Mouse (Mus musculus) heart, adult 2 months (tissue): ENCODE measurements around the gene Atg13. TPM values are rescaled to one million over a fixed set of nuclear protein-coding genes. Genes with fewer than 3 reads are reported as not detected.

Source experiments
- DNase-seq, 2 experiments: peaks; one replicate each; pipeline ENCODE4 v3.0.0; 2021
- H3K27ac ChIP-seq: fragments of 200-600 bp; 2 replicates; pipeline ENCODE4 v1.8.1; 2022
- H3K27me3 ChIP-seq: fragments of 200-500 bp; 2 replicates; pipeline ENCODE4 v1.6.1; 2012; ENCODE audit warnings: mild to moderate bottlenecking, low read length, inconsistent platforms, mixed read lengths; ENCODE audit not compliant: control insufficient read depth, insufficient read depth
- H3K36me3 ChIP-seq: fragments of 200-500 bp; 2 replicates; pipeline ENCODE4 v1.6.1; 2012; ENCODE audit warnings: low read length, inconsistent platforms; ENCODE audit not compliant: control insufficient read depth, insufficient read depth
- H3K4me1 ChIP-seq: fragments of 200-500 bp; 2 replicates; pipeline ENCODE4 v1.6.1; 2011; ENCODE audit warnings: low read length; ENCODE audit not compliant: control insufficient read depth, insufficient read depth
- H3K4me3 ChIP-seq: fragments of 200-600 bp; 2 replicates; pipeline ENCODE4 v1.8.1; 2022
- H3K79me2 ChIP-seq: fragments of 200-500 bp; replicated peaks from 2 replicates; pipeline ENCODE4 v1.6.1; 2012; ENCODE audit warnings: mild to moderate bottlenecking, inconsistent platforms, low read length, moderate library complexity, mixed read lengths; ENCODE audit not compliant: control insufficient read depth, insufficient read depth
- H3K9ac ChIP-seq: fragments of 200-500 bp; 2 replicates; pipeline ENCODE4 v1.6.1; 2012; ENCODE audit warnings: low read depth, mild to moderate bottlenecking, control low read depth, inconsistent platforms, low read length, mixed read lengths
- CTCF ChIP-seq: fragments of 200-600 bp; IDR thresholded peaks from 2 replicates; pipeline ENCODE4 v1.8.1; 2022; ENCODE audit warnings: antibody characterized with exemption, mild to moderate bottlenecking, moderate library complexity
- EP300 ChIP-seq: fragments of 200-500 bp; IDR thresholded peaks from 2 replicates; pipeline ENCODE4 v1.6.1; 2011; ENCODE audit warnings: low read depth, low read length, control low read depth; ENCODE audit not compliant: insufficient read depth
- POLR2A ChIP-seq: fragments of 200-500 bp; IDR thresholded peaks from 2 replicates; pipeline ENCODE4 v1.6.1; 2011; ENCODE audit warnings: mild to moderate bottlenecking, low read depth, low read length, control low read depth; ENCODE audit not compliant: insufficient read depth
- WGBS: fragments of 180-500 bp; shearing (Covaris S2); methylation state at CpG from one replicate; pipeline ENCODE4 v1.1.7; 2018; 5-methylcytosine and 5-hydroxymethylcytosine counted together
- intact Hi-C: fragments of 180-260 bp; cut with DNase I; formaldehyde crosslinking; loops from one replicate; pipeline ENCODE4 v1.15.1; 2025
- long read RNA-seq: library from polyadenylated mRNA; stranded (forward); transcript quantifications from one replicate; pipeline ENCODE4 v2.0.0, GENCODE M21; 2021
- polyA plus RNA-seq: library from polyadenylated mRNA; depleted of rRNA; stranded (reverse); fragments of >200 nt; gene quantifications from 2 replicates; pipeline ENCODE4 v1.2.3, GENCODE M21; 2012; rRNA removed
- total RNA-seq, 2 experiments: library from RNA; stranded (reverse); gene quantifications; 2 replicates each; pipeline ENCODE4 v1.2.3; 2021

Gene Atg13
- total RNA-seq = 10 to 100 TPM; 43.1 to 54.1 TPM
- 66.4 and 87.7 TPM in 2 replicates for polyA plus RNA-seq
- long read RNA-seq, partial matches to known transcripts = 4 of 35 reads
- long read RNA-seq, other reads (novel, unspliced or antisense) = 29 of 35 reads

GRCm38 (mm10) chr2:91710272-91711234 is at the start of gene Atg13, which contains the start of gene Harbi1:
Gene Atg13 (minus strand): TSS chr2:91710576.
Gene Harbi1 (plus strand): TSS chr2:91710852.
- peaks cover 4% of the 10 kb centered on the region for H3K79me2 ChIP-seq
- peaks cover 4% of the 10 kb centered on the region for H3K4me1 ChIP-seq
- H3K27ac ChIP-seq = peak within 1 kb of the TSS; percentile 98
- under 1% methylated on average over 66 of the region's 66 CpGs for WGBS
- H3K4me3 ChIP-seq = peak within 1 kb of the TSS; percentile 91
- TF ChIP-seq CTCF = no peak
- TF ChIP-seq POLR2A = peak; percentile 85
- TF ChIP-seq EP300 = 0 out of 2 replicates have a peak, but pooled peaks have one; percentile 34
- peak; percentile 94 to 95 for DNase-seq
- no peaks in the 10 kb centered on the region for H3K27me3 ChIP-seq
- intact Hi-C loops = loop anchor here (1.0 kb wide), 2 partner anchors 20 to 60 kb away; partner anchors contain the start of gene Ambra1
- peaks cover 5% of the 10 kb centered on the region for H3K36me3 ChIP-seq
- H3K9ac ChIP-seq = peak within 1 kb of the TSS; percentile 76

GRCm38 (mm10) chr2:91749811-91750261 is 39.5 kb upstream of the Atg13 start:
- TF ChIP-seq EP300 (no peak), CTCF (no peak), POLR2A (no peak)
- Histone ChIP-seq H3K27ac (peak overlapping the region; percentile 15), H3K4me3 (no peak overlapping the region), H3K9ac (no peak overlapping the region), H3K36me3 (peaks cover 14% of the 10 kb centered on the region), H3K79me2 (no peaks in the 10 kb centered on the region; the same call in 1 of the 2 replicates), H3K4me1 (peaks cover 3% of the 10 kb centered on the region), H3K27me3 (no peaks in the 10 kb centered on the region)
- intact Hi-C loops = no loop called here
- 27% methylated on average over 2 of the region's 2 CpGs for WGBS
- DNase-seq = peak; percentile 68 to 76

DNA sequence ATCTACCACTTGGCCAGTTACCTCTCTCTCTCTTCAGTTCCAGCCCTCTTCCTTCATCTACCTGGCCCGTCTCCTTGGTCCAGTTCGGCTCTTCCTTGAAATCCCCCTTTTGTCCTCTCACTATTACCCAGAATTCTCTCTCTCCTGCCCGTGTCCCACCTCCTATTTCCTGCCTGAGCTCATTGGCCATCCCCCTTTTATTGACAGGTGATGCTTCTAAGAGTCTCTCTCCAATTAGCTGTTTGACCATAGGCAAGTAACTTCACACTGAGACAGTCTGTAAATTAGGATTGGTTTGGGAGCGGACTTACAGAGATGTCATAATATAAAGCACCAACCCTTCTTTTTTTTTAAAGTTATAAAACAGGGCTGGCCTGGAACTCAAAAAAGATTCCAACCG is 34.3 kb upstream of the Atg13 start:
- Histone ChIP-seq H3K27ac (no peak overlapping the region), H3K36me3 (no peaks in the 10 kb centered on the region; the same call in 1 of the 2 replicates), H3K79me2 (peaks cover under 1% of the 10 kb centered on the region; the same call in 1 of the 2 replicates), H3K4me3 (no peak overlapping the region), H3K4me1 (peaks cover 2% of the 10 kb centered on the region), H3K27me3 (no peaks in the 10 kb centered on the region), H3K9ac (no peak overlapping the region)
- TF ChIP-seq EP300 = no peak
- no peak for TF ChIP-seq CTCF
- no peak for TF ChIP-seq POLR2A
- DNase-seq = no peak
- intact Hi-C loops = no loop called here
- WGBS = 89% methylated on average over 5 of the region's 5 CpGs

DNA sequence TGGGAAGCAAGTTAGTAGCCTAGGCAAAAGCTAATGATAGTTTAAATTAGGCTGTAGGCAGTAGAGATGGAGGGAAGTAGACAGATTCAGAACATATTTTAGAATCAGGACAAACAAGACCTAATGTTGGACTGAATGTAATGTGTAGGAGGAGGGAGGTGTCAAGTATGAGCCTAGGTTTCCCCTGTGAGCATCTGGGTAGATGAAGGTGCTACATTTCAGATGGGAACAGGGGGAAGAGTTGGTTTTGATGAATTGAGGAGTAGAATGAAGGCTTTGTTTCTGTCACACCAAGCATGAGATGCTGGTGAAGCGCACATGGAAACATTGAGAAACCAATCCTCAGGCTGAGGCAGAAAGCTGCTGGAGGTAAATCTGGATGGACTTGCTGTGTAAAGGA is 29.2 kb upstream of the Atg13 start:
- H3K4me3 ChIP-seq = no peak overlapping the region
- intact Hi-C loops = no loop called here
- peaks cover 10% of the 10 kb centered on the region; the same call in 1 of the 2 replicates for H3K79me2 ChIP-seq
- TF ChIP-seq CTCF (no peak), POLR2A (no peak), EP300 (no peak)
- no peak overlapping the region for H3K9ac ChIP-seq
- H3K4me1 ChIP-seq = peaks cover 2% of the 10 kb centered on the region
- DNase-seq = no peak
- no peak overlapping the region for H3K27ac ChIP-seq
- H3K27me3 ChIP-seq = no peaks in the 10 kb centered on the region
- no peaks in the 10 kb centered on the region; the same call in 1 of the 2 replicates for H3K36me3 ChIP-seq
- 94% methylated on average over 1 of the region's 1 CpGs for WGBS

DNA sequence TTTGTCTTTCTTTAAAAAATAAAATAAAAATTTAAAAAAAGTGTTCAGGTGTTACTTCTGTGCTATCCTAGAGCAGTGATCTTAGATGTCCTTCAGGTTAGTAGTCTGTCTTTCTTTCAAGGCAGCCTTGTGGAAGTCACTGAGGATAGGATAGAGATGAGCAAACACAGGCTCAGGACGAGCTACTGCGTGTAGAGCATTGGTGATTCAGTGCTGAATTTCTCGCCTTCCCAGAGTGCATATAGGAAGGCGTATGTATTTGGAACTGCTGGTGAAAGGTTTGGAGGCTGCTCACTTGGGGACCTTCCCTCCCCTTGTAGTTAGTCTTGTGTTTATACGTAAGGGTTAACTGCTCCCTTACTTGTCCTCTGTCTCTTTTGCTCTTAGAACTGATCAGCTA is 24.8 kb upstream of the Atg13 start:
- H3K27ac ChIP-seq = no peak overlapping the region
- H3K79me2 ChIP-seq = peaks cover 14% of the 10 kb centered on the region
- no peak overlapping the region for H3K9ac ChIP-seq
- no peaks in the 10 kb centered on the region; the same call in 1 of the 2 replicates for H3K36me3 ChIP-seq
- H3K4me3 ChIP-seq = no peak overlapping the region
- DNase-seq = no peak
- WGBS = 91% methylated on average over 5 of the region's 5 CpGs
- H3K27me3 ChIP-seq = no peaks in the 10 kb centered on the region
- intact Hi-C loops = no loop called here
- H3K4me1 ChIP-seq = no peaks in the 10 kb centered on the region; the same call in none of the 2 replicates
- TF ChIP-seq POLR2A = no peak
- no peak for TF ChIP-seq EP300
- TF ChIP-seq CTCF = no peak
